Mouse (Mus musculus) cortical plate, adult 2 months (tissue): ENCODE measurements around the gene Klhdc10.

Experiments
- CTCF ChIP-seq: fragments of 200-500 bp; IDR thresholded peaks from 2 replicates; pipeline ENCODE4 v1.5.1; 2011; ENCODE audit warnings: mild to moderate bottlenecking, control low read depth, low read length; ENCODE audit not compliant: insufficient read depth; ENCODE audit errors: extremely low read depth
- POLR2A ChIP-seq: fragments of 200-500 bp; IDR thresholded peaks from 2 replicates; pipeline ENCODE4 v1.6.1; 2011; ENCODE audit warnings: mild to moderate bottlenecking, low read length, control low read depth; ENCODE audit not compliant: insufficient read depth; ENCODE audit errors: extremely low read depth

DNA sequence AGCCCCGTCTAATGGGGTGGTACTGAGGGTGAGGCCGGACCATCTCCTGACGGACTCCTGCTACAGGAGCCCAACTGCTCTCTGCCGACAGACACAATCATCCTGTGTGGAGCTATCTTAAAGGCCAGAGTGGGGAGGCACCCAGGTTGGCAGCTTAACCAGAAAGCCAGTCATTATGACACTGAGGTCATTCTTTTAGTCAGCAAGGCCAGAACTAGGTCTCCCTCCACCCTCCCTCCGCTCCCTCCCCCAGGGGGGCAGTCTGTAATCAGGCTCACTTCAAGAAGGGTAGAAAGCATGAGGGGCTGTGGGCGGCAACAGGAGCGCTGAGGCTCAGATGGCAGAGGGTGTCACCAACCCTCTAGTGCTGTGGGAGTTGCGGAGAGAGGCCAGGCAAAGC is 48.0 kb upstream of the Klhdc10 start:
- TF ChIP-seq CTCF (no peak), POLR2A (no peak)
